Mouse (Mus musculus) MN1 (cell line): ENCODE data around the gene Rabepk.
A peak's percentile ranks its signal among the peaks of the same experiment; 100 is the strongest.
"Not testable (repeated sequence)": the region's sequence is repeated elsewhere in the genome, so short reads cannot be mapped to it uniquely, and the experiment has no call there.

Source experiments
- DNase-seq: peaks from one replicate; pipeline ENCODE4 v3.0.0-alpha.2; 2016; ENCODE audit warnings: low spot score

Gene Rabepk

GRCm38 (mm10) chr2:34762872-34763271 is 36.8 kb downstream of the Rabepk start:
- DNase-seq, result peak; percentile 39

DNA sequence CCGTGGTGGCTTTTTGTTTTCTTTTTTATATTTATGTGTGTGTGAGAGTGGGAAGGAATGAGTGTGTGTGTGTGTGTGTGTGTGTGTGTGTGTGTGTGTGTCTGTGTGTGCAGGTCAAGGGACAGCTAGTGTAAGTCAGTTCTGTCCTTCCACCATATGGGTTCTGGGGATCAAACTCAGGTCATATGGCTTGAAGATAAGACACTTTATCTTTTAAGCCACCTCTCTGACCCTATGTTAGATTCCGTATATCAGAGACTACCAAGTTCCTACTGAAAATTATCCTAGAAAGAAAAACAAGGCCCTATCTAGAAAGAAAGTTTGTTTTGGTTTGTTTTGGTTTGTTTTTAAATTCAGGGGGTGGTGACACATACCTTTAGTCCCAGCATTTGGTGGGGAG is 37.5 kb downstream of the Rabepk start:
- DNase-seq, result no peak

DNA sequence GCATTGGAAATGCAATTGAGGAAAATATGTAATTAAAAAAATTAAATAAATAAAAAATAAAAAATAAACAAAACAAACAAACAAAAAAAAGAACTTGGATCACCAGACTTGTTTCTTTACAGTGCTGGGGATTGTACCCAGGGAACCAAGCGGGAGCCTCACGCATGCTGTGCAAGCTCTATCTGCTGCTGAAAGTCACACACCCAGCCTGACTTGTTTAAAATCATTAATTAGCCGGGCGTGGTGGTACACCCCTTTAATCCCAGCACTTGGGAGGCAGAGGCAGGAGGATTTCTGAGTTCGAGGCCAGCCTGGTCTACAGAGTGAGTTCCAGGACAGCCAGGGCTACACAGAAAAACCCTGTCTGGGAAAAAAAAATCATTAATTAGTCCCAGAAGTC is 38.4 kb downstream of the Rabepk start:
- not testable (repeated sequence) for DNase-seq

GRCm38 (mm10) chr2:34757341-34757740 is 42.4 kb downstream of the Rabepk start:
- no peak for DNase-seq

GRCm38 (mm10) chr2:34754551-34755358 is 45.0 kb downstream of the Rabepk start, which contains the start of gene Gapvd1:
TSS of gene Gapvd1 (minus strand) at chr2:34755232.
- peak; percentile 66 for DNase-seq

DNA sequence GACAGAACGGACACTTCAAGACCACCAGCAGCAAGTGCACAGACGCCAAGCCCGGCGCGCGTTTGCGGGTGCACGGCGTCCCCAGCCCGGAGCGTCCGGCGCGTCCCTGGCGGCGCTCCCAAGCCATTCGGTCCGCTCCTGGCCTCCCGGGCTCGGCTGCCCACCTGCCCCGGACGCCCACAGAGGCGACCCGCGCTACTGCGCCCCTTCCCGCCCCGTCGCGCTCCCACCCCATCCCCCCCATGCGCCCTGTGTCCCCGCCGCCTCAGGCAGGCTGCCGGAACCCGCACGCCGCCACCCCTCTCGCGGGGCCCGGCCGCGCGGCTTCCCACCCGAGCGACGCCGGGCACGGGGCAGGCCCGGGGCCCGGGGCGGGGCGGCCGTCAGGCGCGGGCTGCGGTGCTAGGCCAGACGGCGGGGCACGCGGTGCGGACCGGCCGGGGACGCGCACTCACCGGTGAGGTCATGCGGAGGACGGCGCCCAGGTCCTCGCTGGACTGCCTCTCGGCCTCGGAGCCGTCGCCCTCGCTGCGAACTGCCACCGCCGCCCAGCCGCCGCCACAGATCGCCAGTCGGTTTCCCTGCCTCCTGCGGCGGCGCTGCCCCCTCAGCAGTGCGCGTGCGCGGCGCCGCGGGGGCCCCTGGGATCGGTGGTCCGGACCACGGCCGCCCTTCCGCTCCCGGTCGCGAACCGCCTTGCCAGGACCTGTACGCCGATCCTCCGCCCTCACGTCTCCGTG is 45.7 kb downstream of the Rabepk start:
- DNase-seq, result peak; percentile 93

GRCm38 (mm10) chr2:34750245-34750644 is 49.5 kb downstream of the Rabepk start:
- no peak for DNase-seq

DNA sequence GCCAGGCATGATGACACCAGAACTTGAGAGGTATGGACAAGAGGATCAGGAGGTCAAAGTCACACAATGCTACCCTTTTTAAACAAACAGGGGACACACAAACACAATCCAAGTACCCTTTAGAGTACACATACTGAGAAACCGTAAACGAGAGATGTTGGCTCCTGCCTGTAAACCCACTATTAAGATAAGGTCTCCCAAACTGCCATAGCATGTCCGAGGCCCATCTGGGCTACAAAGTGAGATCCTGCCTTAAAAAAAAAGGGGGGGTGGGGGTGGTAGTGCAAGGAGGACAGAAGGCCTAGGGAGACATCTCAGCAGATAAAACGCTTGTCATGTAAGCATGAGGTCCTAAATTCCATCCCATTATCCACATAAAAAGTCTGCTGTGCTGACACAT is 51.2 kb downstream of the Rabepk start:
- DNase-seq, result no peak

GRCm38 (mm10) chr2:34745673-34746072 is 54.0 kb downstream of the Rabepk start:
- DNase-seq, result no peak

DNA sequence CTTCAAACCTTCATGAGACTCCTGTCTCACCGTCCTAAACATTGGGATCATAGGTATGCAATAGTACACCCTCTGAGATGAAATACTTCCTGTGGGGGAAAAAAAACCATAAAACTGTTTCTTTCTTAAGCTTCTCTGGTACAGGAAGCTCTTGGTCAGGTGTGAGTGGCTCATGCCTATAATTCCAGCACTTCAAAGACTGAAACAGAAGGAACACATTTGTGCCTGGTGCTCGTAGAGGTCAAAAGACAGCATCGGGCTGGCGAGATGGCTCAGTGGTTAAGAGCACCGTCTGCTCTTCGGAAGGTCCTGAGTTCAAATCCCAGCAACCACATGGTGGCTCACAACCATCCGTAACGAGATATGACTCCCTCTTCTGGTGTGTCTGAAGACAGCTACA is 55.2 kb downstream of the Rabepk start:
- no peak for DNase-seq

GRCm38 (mm10) chr2:34742675-34743074 is 57.0 kb downstream of the Rabepk start:
- no peak for DNase-seq

GRCm38 (mm10) chr2:34741390-34742159 is 58.1 kb downstream of the Rabepk start:
- no peak for DNase-seq

GRCm38 (mm10) chr2:34739684-34740391 is 59.9 kb downstream of the Rabepk start:
- no peak for DNase-seq

DNA sequence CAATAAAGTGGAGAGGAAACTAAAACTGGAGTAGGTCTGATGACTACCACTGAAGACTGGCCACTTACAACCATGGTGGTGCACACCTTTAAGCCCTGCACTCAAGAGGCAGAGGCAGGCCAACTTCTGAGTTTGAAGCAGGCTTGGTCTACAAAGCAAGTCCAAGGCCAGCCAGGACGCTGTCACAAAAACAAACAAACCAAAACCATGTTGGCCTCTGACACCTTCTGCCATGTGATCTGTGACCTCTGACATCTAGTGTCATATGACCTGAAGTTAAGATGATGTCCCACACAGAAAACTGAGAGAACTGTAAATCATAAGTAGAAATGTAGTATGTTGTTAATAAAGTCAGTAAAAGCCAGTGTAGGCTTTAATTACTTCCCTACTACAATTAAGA is 61.8 kb downstream of the Rabepk start:
- no peak for DNase-seq

DNA sequence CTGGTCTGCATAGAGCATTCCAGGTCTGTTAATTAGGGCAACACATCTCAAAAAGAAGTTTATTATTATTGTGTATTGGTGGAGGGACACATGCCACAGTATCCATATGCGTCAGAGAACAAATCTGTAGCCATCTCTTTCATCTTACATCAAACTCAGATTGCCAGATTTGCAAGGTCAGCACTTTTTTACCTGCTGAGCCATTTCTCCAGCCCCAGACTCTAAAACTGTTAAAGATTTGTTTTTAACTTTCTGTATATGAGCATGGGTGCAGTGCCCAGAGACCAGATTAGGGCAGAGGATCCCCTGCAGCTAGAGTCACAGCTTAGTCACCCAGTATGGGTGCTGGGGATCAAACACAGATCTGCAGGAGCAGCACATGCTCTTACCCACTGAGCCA is 63.1 kb downstream of the Rabepk start:
- DNase-seq, result no peak
